Mouse (Mus musculus) 3134 (cell line): ENCODE data around the gene Gdpd4.

ENCODE experiments used
- DNase-seq: peaks from one replicate; pipeline ENCODE4 v3.0.0-alpha.2; 2011; ENCODE audit warnings: low spot score; ENCODE audit not compliant: insufficient read length; ENCODE audit errors: extremely low read depth

The Gdpd4 gene

DNA sequence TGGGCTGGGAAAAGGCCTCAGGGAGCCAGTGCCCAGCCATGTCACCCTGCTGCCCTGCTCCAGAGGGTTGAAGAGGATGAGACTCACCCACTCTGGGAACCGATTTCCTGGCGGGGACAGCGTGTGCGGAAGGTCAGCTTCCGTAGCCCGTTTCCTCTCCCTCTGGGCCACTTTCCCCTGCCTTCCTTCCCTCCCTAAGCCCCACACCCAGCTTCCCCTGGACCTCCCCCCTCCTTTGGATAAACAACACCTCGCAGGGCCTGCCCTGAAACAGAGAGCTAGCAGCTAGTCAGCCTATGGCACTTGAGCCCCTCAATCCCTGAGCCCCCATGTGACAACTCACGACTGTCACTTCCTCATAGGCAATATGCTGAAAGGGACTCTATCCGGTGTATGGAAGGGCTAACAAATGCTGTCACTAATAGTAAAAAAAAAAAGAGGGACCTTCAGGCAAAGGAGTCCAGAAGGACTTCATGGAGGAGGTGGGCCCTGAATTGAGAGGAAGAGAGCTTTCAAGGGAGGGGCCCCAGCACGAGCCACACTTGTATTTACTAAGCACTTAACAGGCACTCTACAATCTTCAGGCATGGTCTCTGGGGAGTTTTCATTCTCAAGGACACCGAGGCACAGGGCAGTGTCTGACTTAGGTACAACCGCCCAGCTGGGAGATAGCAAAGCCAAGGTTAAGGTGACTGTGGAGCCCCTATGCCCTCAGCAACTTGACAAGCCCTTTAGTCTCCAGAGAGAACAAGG is 165.0 kb downstream of the Gdpd4 start:
- DNase-seq: no peak

DNA sequence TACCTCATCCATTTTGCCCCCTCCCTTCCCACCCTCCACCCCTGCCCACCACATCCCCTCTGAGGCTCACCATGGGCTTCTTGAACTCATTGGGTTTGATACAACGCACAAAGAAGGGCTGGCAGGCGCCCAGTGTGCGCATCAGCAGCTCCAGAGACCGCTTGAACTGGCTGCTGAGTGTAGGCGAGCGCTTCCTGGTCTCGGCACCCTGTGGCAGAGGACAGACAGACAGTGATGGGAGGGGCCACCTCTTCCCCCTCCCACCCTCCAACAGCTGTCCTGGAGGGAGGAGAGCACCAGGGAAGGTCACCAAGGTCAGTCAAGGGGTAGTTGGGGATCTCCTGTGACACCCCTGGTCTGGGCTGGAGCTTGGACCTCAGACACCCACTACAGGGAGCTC is 165.6 kb downstream of the Gdpd4 start:
- no peak for DNase-seq

DNA sequence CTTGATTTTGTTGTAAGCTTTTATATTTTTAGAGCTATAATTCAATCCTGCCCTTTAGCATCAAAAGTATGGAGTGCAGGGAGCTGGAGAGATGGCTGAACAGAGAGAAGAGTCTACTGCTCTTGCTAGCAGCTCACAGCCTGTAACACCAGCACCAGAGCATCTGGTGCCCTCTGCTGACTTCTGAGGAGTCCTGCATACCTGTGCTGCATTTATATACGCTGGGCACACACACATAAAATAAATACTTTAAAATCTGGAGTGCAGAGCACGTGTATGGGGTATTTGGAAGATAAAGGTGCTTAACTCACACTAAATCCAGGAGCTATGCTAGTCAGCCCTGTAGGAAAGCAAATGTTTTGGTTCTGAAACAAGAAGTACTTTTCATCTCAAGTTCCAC is 166.6 kb downstream of the Gdpd4 start:
- no peak for DNase-seq

DNA sequence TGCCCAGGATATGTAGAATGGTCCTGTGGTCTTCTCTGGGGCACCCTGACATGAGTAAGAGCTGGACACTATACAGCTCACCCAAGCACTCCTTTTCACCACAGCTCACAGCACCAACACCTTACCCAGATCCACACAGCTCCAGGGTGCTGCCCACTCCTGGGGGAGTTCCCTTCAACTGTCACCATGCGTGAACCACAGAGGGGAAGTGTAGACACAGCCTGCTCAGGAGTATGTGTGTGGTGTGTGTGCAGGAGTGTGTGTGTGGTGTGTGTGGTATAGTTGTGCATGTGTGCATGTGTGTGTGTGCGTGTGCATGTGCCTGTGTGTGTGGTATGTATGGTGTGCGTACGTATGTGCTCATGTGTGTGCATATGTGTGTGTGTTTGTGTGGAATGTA is 176.1 kb downstream of the Gdpd4 start:
- no peak for DNase-seq

DNA sequence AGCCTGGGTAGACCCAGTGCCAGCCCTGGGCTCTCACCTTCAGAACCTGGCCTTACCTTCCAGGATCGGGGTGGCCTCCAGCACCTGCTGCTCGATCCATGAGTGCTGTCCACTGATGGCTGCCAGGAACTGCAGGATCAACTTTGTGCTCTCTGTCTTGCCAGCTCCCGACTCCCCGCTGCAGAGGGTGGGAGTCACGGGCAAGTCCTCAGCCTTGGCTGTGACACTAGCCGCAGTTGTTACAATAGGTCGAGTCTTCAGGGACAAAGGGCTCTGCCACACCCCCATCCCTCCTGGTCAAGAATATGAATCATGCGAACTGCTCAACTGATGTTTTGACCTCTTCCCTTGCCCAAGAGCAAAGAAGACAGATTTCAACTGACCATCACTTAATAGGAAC is 177.8 kb downstream of the Gdpd4 start:
- DNase-seq: no peak
